Mouse (Mus musculus) cerebellum, adult 2 months (tissue): ENCODE results near the gene Zxdc. TPM values are rescaled to one million over a fixed set of nuclear protein-coding genes. Genes with fewer than 3 reads are reported as not detected.
A peak's percentile ranks its signal among the peaks of the same experiment; 100 is the strongest.

ENCODE experiments used
- DNase-seq, 2 experiments: peaks; one replicate each; pipeline ENCODE4 v3.0.0; 2021
- H3K27ac ChIP-seq: fragments of 200-500 bp; 2 replicates; pipeline ENCODE4 v1.5.1; 2012; ENCODE audit warnings: low read length, control low read depth, inconsistent platforms; ENCODE audit not compliant: insufficient read depth
- H3K27me3 ChIP-seq: fragments of 200-500 bp; 2 replicates; pipeline ENCODE4 v1.6.1; 2012; ENCODE audit warnings: inconsistent platforms, mild to moderate bottlenecking, low read length, moderate library complexity; ENCODE audit not compliant: control insufficient read depth, insufficient read depth
- H3K4me1 ChIP-seq: fragments of 200-500 bp; 2 replicates; pipeline ENCODE4 v1.6.1; 2011; ENCODE audit warnings: low read length; ENCODE audit not compliant: control insufficient read depth, insufficient read depth
- H3K4me3 ChIP-seq: fragments of 200-500 bp; replicated peaks from 2 replicates; pipeline ENCODE3; 2011; ENCODE audit warnings: mild to moderate bottlenecking, low read depth, low read length, control low read depth; ENCODE audit not compliant: insufficient read depth
- CTCF ChIP-seq: fragments of 200-500 bp; IDR thresholded peaks from 2 replicates; pipeline ENCODE4 v1.5.1; 2011; ENCODE audit warnings: low read depth, mild to moderate bottlenecking, control low read depth, low read length, moderate library complexity, borderline replicate concordance; ENCODE audit not compliant: insufficient read depth
- POLR2A ChIP-seq: fragments of 200-500 bp; IDR thresholded peaks from 2 replicates; pipeline ENCODE4 v1.6.1; 2011; ENCODE audit warnings: low read length, control low read depth, borderline replicate concordance; ENCODE audit not compliant: insufficient read depth
- WGBS: fragments of 180-500 bp; shearing (Covaris S2); methylation state at CpG from one replicate; pipeline ENCODE4 v1.1.7; 2018; 5-methylcytosine and 5-hydroxymethylcytosine counted together
- polyA plus RNA-seq: library from polyadenylated mRNA; depleted of rRNA; stranded (reverse); fragments of >200 nt; gene quantifications from 2 replicates; pipeline ENCODE4 v1.2.3, GENCODE M21; 2012; rRNA removed

The Zxdc gene
- 20.3 and 21.5 TPM in 2 replicates for polyA plus RNA-seq

DNA sequence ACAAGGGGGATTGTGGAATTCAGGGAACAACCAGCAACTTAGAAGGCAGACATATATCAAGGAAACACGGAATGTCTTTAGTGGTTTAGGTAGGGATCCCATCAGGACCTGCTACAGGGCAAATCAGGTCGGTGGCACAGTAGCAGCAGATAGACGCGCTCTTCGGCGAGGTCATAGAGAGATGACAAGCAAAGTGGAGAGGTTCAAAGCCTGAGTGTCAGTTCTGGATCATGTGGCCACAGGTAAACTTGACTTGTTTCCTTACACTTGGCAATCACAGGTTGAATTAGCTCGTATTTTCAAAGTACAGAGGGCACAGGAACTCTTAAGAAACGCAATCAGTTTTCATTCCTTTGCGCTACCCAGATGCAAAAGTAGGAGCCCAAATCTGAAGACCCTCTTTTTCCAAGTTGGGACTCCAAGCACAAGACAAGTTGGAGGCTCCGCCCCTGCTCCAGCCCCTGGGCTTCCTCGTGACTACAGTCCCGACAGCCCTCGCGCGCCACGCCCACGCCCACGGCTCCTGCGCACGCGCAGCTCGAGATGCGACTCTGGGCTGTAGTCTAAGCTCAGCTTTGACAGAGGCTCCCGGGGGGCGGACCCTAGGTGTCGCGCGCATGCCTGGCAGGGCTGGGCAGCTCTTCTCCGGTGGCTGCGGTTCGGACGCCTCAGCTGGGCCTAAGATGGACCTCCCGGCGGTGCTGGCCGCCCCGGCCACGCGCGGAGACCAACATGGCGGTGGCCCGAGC, at the start of gene Zxdc:
Zxdc (plus strand) TSS at position 517 of the 749 bp plus-strand sequence.
- Histone ChIP-seq H3K4me1 (peaks cover 5% of the 10 kb centered on the region; the same call in 1 of the 2 replicates), H3K27me3 (no peaks in the 10 kb centered on the region), H3K4me3 (peak within 1 kb of the TSS; percentile 62), H3K27ac (peak within 1 kb of the TSS; percentile 62; the same call in 1 of the 2 replicates)
- TF ChIP-seq POLR2A (peak; percentile 69), CTCF (no peak)
- 6% methylated on average over 41 of the region's 41 CpGs for WGBS
- DNase-seq = peak; percentile 99

DNA sequence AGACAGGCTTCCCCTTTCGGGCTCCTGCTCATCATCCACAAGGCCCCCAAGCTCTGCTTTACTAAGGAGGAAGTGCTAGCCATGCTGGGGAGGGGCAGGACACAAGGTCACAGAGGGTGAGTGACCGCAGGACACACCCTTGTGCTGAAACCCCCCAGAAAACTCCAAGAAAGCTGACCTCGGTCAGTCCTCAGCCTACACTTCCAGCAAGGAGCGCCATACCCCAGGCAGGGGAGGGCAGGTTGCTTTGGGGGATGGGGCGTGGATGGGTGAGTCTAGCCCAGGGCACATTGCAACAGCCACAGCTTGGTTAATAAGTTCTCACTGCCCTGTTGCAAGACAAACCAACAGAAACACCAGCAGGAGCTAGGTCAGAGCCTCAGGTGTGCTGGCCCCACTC, 48.9 kb upstream of the Zxdc start:
- Histone ChIP-seq H3K27ac (no peak overlapping the region), H3K27me3 (no peaks in the 10 kb centered on the region), H3K4me1 (no peaks in the 10 kb centered on the region), H3K4me3 (no peak overlapping the region)
- WGBS = 83% methylated on average over 5 of the region's 5 CpGs
- no peak for DNase-seq
- TF ChIP-seq POLR2A = no peak
- TF ChIP-seq CTCF = no peak

DNA sequence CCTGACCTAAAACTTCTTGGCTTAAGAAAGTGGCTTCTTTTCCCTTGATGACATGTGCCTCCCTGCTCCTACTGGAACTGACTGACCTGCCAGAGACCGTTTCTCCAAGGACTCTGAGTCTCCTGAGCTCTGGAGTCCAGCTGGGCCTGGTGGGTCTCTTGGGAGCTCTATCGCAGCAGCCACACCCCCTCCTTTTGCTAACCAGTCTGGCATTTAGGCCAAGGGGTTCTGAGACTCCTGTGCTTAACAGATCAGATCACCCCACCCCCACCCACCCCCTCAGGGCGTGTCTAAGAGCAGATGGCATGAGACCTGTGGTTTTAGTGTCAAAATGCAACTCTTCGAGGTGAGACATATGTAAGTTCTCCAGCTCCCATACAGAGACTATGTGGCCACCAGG, 47.5 kb upstream of the Zxdc start:
- H3K4me1 ChIP-seq = no peaks in the 10 kb centered on the region

DNA sequence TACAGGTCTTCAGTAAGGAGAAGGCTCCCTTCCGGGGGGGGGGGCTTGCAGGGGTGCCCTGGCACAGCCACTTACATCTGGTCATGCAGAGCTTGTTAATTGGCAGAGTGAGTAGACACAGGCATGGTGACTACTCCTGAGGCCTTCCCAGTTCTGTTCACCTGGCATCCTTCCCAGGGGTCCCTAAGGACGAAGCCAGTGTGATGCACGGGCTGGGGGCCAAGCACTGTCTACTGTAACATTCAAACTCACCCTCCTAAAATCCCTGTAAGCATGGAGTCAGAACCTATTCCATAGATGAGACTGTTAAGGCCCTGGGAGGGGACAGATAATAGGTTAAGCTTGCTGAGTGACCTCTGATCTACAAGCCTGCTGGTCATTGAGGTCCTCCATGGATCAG, 45.3 kb upstream of the Zxdc start:
- H3K27ac ChIP-seq = no peak overlapping the region
- H3K4me3 ChIP-seq = no peak overlapping the region
- WGBS = 26% methylated on average over 3 of the region's 3 CpGs
- DNase-seq = no peak
- no peak for TF ChIP-seq POLR2A
- no peak for TF ChIP-seq CTCF
- H3K27me3 ChIP-seq = no peaks in the 10 kb centered on the region
- H3K4me1 ChIP-seq = no peaks in the 10 kb centered on the region

More for the DNA sequence above, 47.5 kb upstream of the Zxdc start:
- DNase-seq = no peak
- Histone ChIP-seq H3K27me3 (no peaks in the 10 kb centered on the region), H3K27ac (no peak overlapping the region), H3K4me3 (no peak overlapping the region)
- TF ChIP-seq CTCF = no peak
- no peak for TF ChIP-seq POLR2A
- 42% methylated on average over 4 of the region's 4 CpGs for WGBS

DNA sequence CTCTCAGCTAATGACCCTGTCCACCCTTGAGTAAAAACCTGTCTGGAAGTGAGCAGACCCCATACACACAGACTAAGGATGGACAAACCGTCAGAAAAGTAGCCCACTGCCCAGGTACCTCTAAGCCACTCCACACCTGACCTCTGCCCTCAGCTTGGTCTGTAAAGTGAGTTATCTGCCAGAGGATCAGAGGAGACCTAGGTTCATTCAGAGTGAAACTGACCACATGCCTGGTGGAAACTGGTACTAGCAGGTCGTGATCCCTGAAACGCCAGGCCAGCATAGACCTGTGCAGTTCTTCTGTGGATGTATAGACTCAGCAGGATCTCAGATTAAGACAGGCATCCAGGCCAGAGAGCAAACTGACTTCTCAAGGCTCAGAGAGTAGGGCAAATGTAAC, 44.8 kb upstream of the Zxdc start:
- WGBS = 70% methylated on average over 3 of the region's 3 CpGs
- TF ChIP-seq CTCF = no peak

DNA sequence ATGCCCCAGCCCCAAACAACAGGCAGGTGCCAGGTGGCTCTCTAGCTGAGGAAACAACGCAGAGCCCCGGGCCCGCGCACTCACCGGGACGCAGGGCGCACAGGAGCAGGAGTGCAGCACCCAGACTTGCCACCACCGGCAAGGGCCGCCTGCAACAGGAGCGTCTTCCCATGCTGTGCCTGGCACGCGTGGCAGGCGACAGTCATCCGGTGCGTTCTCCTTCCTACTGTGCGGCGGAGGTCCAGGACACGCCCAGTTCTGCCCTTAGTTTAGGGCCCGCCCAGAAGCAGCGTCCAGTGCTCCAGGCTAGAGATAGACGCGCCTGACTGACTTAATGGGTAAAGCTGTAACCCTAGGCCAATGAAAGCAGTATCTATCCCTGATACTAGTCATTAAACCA, 44.3 kb upstream of the Zxdc start, which contains the start of gene Chst13:
Chst13 (minus strand) TSS at position 195 of the 400 bp plus-strand sequence.
- 0 out of 2 replicates have a peak, but pooled peaks cover 3% of the 10 kb centered on the region for H3K4me1 ChIP-seq
- TF ChIP-seq CTCF = no peak
- no peak for TF ChIP-seq POLR2A
- DNase-seq = no peak
- no peak within 1 kb of the TSS for H3K4me3 ChIP-seq
- WGBS = 6% methylated on average over 22 of the region's 22 CpGs
- no peak within 1 kb of the TSS for H3K27ac ChIP-seq
- no peaks in the 10 kb centered on the region for H3K27me3 ChIP-seq

More for the DNA sequence above, 44.8 kb upstream of the Zxdc start:
- H3K27me3 ChIP-seq = no peaks in the 10 kb centered on the region
- H3K27ac ChIP-seq = no peak overlapping the region
- no peak overlapping the region for H3K4me3 ChIP-seq
- DNase-seq = no peak
- no peaks in the 10 kb centered on the region for H3K4me1 ChIP-seq

DNA sequence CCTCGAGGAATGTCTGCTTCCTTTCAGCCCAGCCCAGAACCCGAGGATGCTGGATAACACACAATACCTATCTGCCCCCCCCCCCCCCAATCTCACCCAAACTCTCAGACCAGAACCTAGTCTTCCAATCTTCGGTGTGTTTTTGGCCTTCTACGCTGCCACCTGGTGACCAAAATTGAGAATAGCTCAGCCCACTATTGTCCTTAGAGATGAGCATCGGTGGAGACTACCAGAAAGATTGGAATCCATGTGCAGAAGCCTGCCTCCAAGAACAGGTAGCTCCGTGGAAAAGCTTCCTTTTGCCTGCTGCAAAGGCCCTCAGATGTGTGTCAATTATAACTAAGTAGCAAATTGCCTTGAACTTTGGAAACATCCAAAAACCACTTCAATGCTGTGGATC, 41.6 kb upstream of the Zxdc start:
- peak; percentile 22 to 29 for DNase-seq
- 18% methylated on average over 6 of the region's 6 CpGs for WGBS
- Histone ChIP-seq H3K27me3 (no peaks in the 10 kb centered on the region), H3K4me3 (no peak overlapping the region), H3K4me1 (0 out of 2 replicates have a peak, but pooled peaks cover 6% of the 10 kb centered on the region), H3K27ac (no peak overlapping the region)
- peak; percentile 47; the same call in 1 of the 2 replicates for TF ChIP-seq CTCF
- no peak for TF ChIP-seq POLR2A

DNA sequence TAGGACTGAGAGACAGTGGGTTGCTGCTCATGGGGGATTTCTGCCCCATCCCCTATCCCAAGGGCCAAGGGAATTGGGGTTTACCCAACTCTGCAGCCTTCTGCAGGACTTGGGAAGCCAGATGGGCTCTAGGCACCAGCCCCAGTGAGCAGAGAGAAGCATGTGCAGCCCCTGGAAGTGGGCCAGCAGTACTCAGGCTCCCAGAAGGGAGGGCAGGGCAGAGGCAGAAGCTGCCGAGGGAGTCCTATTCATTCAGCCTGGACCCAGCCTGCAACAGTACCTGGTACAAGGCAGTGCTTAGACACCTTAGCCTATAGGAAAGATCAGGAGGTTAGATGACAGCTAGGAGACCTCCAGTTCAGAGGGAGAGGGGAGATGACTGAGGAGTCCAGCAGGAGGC, 39.3 kb upstream of the Zxdc start:
- WGBS = 0% methylated on average over 1 of the region's 1 CpGs
- DNase-seq = peak; percentile 74 to 83
- Histone ChIP-seq H3K27ac (no peak overlapping the region), H3K4me1 (0 out of 2 replicates have a peak, but pooled peaks cover 6% of the 10 kb centered on the region), H3K4me3 (no peak overlapping the region), H3K27me3 (no peaks in the 10 kb centered on the region)
- TF ChIP-seq POLR2A (no peak), CTCF (no peak)
